Mouse (Mus musculus): Measurements from ENCODE around the gene Stk38l. TPM values are rescaled to one million over a fixed set of nuclear protein-coding genes. Genes with fewer than 3 reads are reported as not detected.

Stk38l gene
- polyA plus RNA-seq (2012; rRNA removed) = 1.2 and 1.4 TPM in 2 replicates

DNA sequence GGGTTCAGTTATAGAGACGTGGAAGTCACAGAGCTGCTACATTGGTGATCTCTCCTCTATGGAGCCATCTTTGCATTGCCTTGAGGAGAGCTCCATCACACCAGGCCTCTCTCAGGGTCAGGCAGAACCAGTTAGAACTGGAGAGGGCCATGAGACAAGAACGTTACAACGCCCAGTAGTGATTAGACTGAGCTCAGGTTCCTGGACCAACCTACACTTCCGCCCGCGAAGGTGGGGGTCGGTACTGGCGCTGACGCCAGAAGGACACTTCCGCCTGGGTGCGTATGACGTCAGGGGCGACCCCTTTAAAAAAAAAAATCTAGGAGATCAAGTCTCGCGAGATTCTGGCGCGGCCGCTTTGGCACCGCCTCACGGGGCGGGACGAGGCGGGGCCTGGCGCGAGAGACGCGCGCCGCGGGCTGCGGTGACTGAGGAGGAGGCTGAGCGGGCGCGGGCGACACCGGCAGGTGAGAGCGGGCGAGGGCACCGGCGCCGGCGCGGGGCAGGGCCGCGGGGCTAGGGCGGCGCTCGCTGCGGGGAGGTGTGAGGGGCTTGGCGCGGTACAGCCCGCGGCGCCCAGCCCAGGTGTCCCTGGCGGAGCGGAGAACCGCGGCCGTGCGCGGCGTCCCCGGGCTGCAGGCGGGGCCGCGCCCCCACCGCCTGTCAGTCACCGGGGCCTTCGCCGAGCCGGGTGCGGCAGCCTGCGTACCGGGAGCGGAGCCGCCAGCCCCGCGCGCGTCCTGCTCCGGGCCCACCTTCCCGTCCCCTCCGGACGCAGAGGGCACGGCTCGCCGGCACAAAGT lies at the start of gene Stk38l:
Gene Stk38l, plus strand, starts transcription at position 415 of the 803 bp plus-strand sequence.
- peak within 1 kb of the TSS; percentile 42 for H3K27ac ChIP-seq (ENCODE audit: insufficient read depth, low read length)
- H3K4me3 ChIP-seq (ENCODE audit: extremely low read depth, insufficient read depth, insufficient read length) = peak within 1 kb of the TSS; percentile 85
- H3K36me3 ChIP-seq (ENCODE audit: control insufficient read depth, insufficient read depth, low read length) = no peaks in the 10 kb centered on the region
- WGBS = 2% methylated on average over 82 of the region's 87 CpGs
- H3K27me3 ChIP-seq (ENCODE audit: control insufficient read depth, insufficient read depth, low read length) = no peaks in the 10 kb centered on the region
- TF ChIP-seq CTCF (IDR thresholded peaks at IDR 0.05; ENCODE audit: extremely low read depth, insufficient read depth, insufficient read length, insufficient replicate concordance) (no peak), POLR2A (IDR thresholded peaks at IDR 0.05; ENCODE audit: low read depth, low read length) (peak; percentile 34; the same call in 1 of the 2 replicates)
- peak; percentile 91 to 92 for DNase-seq (ENCODE audit: low read depth in 1 of 2, low spot score in 2 of 2)
- H3K4me1 ChIP-seq (ENCODE audit: control insufficient read depth, insufficient read depth, insufficient read length) = no peaks in the 10 kb centered on the region

DNA sequence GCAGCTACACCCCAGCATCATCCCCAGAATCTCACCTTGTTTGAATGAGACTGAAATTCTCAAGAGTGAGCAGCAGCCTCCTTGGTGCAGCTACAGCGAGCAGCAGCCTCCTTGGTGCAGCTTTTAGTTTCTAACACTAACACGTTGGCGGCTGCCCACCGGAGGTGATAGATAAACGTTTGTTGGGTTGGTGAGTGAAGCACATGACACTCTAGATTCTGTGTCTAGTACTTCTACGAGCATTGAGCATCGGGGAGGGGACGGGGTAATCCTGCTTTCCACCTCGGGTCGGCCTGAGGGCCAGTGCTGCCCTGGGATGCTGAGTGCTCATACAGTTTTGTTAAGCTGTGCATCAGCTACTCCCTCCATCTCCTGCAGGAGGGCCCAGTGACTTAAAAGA lies 47.9 kb upstream of the Stk38l start:
- Histone ChIP-seq H3K27me3 (ENCODE audit: control insufficient read depth, insufficient read depth, low read length) (no peaks in the 10 kb centered on the region), H3K4me3 (ENCODE audit: extremely low read depth, insufficient read depth, insufficient read length) (no peak overlapping the region), H3K4me1 (ENCODE audit: control insufficient read depth, insufficient read depth, insufficient read length) (no peaks in the 10 kb centered on the region), H3K36me3 (ENCODE audit: control insufficient read depth, insufficient read depth, low read length) (no peaks in the 10 kb centered on the region), H3K27ac (ENCODE audit: insufficient read depth, low read length) (no peak overlapping the region)
- DNase-seq (ENCODE audit: low read depth in 1 of 2, low spot score in 2 of 2) = no peak
- TF ChIP-seq CTCF (IDR thresholded peaks at IDR 0.05; ENCODE audit: extremely low read depth, insufficient read depth, insufficient read length, insufficient replicate concordance) (no peak), POLR2A (IDR thresholded peaks at IDR 0.05; ENCODE audit: low read depth, low read length) (no peak)
- WGBS = 88% methylated on average over 10 of the region's 10 CpGs

DNA sequence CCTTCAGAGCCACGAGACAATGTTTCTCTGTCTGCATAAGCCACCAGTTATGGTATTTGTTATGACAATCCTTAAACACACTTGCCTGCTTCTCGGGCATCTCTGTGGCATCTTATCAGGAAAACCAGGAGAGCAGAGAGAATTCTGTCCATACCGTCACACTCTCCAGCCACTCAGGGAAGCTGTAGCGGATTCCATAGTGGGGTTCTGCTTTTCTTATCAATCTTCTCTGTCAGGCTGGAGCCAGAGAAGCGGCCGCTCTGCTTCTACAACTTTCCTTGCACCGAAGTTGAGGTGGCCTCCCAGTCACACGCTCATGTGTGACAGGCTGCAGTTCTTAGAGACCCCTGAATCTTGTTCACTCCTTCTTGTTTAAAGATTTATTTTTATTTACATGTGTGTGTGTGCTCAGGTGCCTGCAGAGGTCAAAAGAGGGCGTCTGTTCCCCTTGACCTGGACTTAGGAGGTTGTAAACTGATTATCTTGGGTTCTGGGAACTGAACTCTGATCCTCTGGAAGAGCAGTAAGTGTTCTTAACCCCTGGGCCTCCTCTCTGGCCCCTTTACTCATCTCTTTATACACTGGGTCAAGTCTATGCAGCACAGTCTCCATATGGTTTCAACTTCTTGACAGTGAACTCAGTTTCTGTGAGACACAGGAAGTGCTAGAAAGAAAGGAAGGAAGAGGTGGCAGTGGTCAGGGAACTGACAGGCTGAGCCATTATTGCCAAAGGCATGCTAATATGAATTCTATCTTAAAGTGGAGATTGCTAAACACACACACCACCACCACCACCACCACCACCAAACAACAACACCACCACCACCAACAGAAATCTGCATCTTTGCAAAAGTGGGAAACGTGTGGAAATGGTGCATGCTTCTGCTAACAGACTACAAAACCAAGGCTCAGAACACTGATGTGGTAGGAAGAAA lies 46.4 kb upstream of the Stk38l start:
- no peak overlapping the region for H3K27ac ChIP-seq (ENCODE audit: insufficient read depth, low read length)
- 84% methylated on average over 10 of the region's 10 CpGs for WGBS
- H3K36me3 ChIP-seq (ENCODE audit: control insufficient read depth, insufficient read depth, low read length) = no peaks in the 10 kb centered on the region
- TF ChIP-seq CTCF (IDR thresholded peaks at IDR 0.05; ENCODE audit: extremely low read depth, insufficient read depth, insufficient read length, insufficient replicate concordance) = no peak
- TF ChIP-seq POLR2A (IDR thresholded peaks at IDR 0.05; ENCODE audit: low read depth, low read length) = no peak
- H3K4me1 ChIP-seq (ENCODE audit: control insufficient read depth, insufficient read depth, insufficient read length) = no peaks in the 10 kb centered on the region
- H3K27me3 ChIP-seq (ENCODE audit: control insufficient read depth, insufficient read depth, low read length) = no peaks in the 10 kb centered on the region
- no peak overlapping the region for H3K4me3 ChIP-seq (ENCODE audit: extremely low read depth, insufficient read depth, insufficient read length)
- no peak for DNase-seq (ENCODE audit: low read depth in 1 of 2, low spot score in 2 of 2)

DNA sequence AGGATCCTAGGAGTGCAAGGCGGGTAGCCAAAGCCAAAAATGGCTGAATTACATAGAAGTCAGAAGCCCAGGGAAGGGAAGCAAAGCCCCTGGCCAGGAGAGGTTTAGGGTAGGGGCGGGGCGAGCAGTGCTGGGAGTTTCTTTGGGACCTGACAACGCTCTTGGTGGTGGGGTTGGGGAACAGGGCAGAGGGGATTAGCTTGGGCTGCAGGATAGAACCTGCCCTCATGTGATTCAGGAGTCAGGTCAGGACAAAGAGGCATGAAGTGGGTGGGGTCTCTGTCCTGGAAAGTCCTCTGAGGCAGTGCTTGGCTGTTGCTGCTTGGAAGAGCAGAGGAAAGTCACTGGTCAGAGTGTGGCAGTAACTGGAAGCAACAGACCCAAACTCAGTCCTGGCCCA lies 40.9 kb upstream of the Stk38l start:
- H3K27ac ChIP-seq (ENCODE audit: insufficient read depth, low read length) = no peak overlapping the region
- DNase-seq (ENCODE audit: low read depth in 1 of 2, low spot score in 2 of 2) = no peak
- no peaks in the 10 kb centered on the region for H3K27me3 ChIP-seq (ENCODE audit: control insufficient read depth, insufficient read depth, low read length)
- H3K36me3 ChIP-seq (ENCODE audit: control insufficient read depth, insufficient read depth, low read length) = no peaks in the 10 kb centered on the region
- H3K4me3 ChIP-seq (ENCODE audit: extremely low read depth, insufficient read depth, insufficient read length) = no peak overlapping the region
- no peaks in the 10 kb centered on the region for H3K4me1 ChIP-seq (ENCODE audit: control insufficient read depth, insufficient read depth, insufficient read length)
- no peak for TF ChIP-seq POLR2A (IDR thresholded peaks at IDR 0.05; ENCODE audit: low read depth, low read length)
- no peak for TF ChIP-seq CTCF (IDR thresholded peaks at IDR 0.05; ENCODE audit: extremely low read depth, insufficient read depth, insufficient read length, insufficient replicate concordance)
- WGBS = 85% methylated on average over 4 of the region's 4 CpGs

DNA sequence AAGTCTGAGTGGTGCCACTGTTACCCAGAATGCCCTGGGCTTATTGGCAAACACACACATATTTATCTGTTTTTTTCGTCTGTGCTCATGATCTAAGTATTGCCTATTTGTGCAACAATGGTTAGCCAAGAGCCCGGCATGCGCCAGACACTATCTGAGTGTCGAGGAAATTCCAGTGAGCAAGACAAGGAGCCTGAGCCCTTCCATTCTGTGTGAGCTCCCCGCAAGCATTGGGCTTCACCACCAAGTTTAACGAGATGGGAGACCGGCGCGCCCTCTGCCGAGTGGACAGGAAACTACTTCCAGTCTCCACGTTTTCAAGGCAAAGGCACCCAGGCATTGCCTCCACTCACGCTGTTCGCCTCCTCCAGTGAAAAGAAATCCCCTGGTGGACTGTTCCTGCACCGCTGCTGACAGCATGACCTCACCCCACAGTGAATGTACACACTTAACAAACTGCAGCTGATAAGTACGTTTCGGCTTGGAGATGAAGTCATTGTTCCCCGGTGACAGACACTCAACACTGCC lies 39.0 kb upstream of the Stk38l start:
- Histone ChIP-seq H3K4me3 (ENCODE audit: extremely low read depth, insufficient read depth, insufficient read length) (no peak overlapping the region), H3K4me1 (ENCODE audit: control insufficient read depth, insufficient read depth, insufficient read length) (no peaks in the 10 kb centered on the region)
- DNase-seq (ENCODE audit: low read depth in 1 of 2, low spot score in 2 of 2) = peak in 1 of 2 experiments; percentile 35

DNA sequence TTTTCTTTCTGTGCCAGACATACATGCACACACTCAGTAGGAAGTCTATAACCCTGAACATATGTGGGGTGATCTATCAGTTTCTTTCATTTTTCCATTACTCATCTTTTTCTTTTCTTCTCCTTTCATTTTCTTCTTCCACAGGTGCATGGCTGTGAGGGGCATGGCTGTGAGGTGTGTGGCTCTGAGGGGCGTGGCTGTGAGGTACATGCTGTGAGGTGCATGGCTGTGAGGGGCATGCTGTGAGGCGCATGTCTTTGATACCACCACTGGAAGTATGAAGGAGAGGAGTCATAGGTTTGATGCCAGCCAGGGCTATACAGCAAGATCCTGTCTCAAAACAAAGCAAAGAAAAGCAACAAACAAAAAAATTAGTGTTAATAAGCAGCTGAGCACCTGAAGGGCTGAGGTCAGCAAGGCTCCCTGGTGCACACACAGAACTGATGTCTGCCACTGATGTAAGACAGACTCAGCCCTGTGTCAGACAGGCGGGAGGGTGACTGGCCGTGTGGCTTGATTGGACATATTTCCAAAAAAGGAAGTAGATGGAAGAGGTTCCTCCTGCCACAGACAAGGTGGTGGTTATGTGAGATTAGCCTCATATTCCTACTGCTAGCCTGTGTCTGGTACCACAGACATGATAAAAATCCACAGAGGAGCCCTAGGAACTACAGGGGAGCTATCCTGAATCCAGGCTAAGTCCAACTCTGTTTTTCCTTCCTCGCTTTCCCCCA lies 38.2 kb upstream of the Stk38l start:
- WGBS = 58% methylated on average over 5 of the region's 5 CpGs
- DNase-seq (ENCODE audit: low read depth in 1 of 2, low spot score in 2 of 2) = no peak
- no peak for TF ChIP-seq POLR2A (IDR thresholded peaks at IDR 0.05; ENCODE audit: low read depth, low read length)
- TF ChIP-seq CTCF (IDR thresholded peaks at IDR 0.05; ENCODE audit: extremely low read depth, insufficient read depth, insufficient read length, insufficient replicate concordance) = no peak
- Histone ChIP-seq H3K4me1 (ENCODE audit: control insufficient read depth, insufficient read depth, insufficient read length) (no peaks in the 10 kb centered on the region), H3K27ac (ENCODE audit: insufficient read depth, low read length) (no peak overlapping the region), H3K27me3 (ENCODE audit: control insufficient read depth, insufficient read depth, low read length) (no peaks in the 10 kb centered on the region), H3K4me3 (ENCODE audit: extremely low read depth, insufficient read depth, insufficient read length) (no peak overlapping the region), H3K36me3 (ENCODE audit: control insufficient read depth, insufficient read depth, low read length) (no peaks in the 10 kb centered on the region)

More for the DNA sequence above, 39.0 kb upstream of the Stk38l start:
- no peaks in the 10 kb centered on the region for H3K36me3 ChIP-seq (ENCODE audit: control insufficient read depth, insufficient read depth, low read length)
- no peak overlapping the region for H3K27ac ChIP-seq (ENCODE audit: insufficient read depth, low read length)
- TF ChIP-seq CTCF (IDR thresholded peaks at IDR 0.05; ENCODE audit: extremely low read depth, insufficient read depth, insufficient read length, insufficient replicate concordance) (no peak), POLR2A (IDR thresholded peaks at IDR 0.05; ENCODE audit: low read depth, low read length) (no peak)
- H3K27me3 ChIP-seq (ENCODE audit: control insufficient read depth, insufficient read depth, low read length) = no peaks in the 10 kb centered on the region
- WGBS = 76% methylated on average over 17 of the region's 17 CpGs
